Mouse (Mus musculus): ENCODE measurements around the gene Dstyk.

- no peak for TF ChIP-seq HCFC1 (IDR thresholded peaks at IDR 0.05; ENCODE audit: low read depth, low read length)
- TF ChIP-seq POLR2A (IDR thresholded peaks at IDR 0.05; ENCODE audit: low read depth, low read length), result no peak
- TF ChIP-seq KAT2A (IDR thresholded peaks at IDR 0.05; ENCODE audit: insufficient replicate concordance, low read length), result no peak
Observed at GRCm38 (mm10) chr1:132416244-132416942, 962 bp upstream of the Dstyk start.

Measured in CH12.LX (cell line).